Mouse (Mus musculus) embryonic facial prominence, embryonic 15.5 days (tissue): ENCODE data around the gene Ptprn. TPM values are rescaled to one million over a fixed set of nuclear protein-coding genes. Genes with fewer than 3 reads are reported as not detected.
"Not testable (repeated sequence)": the region's sequence is repeated elsewhere in the genome, so short reads cannot be mapped to it uniquely, and the experiment has no call there.

Experiments used
- ATAC-seq: fragments of 200-750 bp; cut with Nextera tagmentation; 2 replicates; pipeline ENCODE4 v1.8.0; 2017; ENCODE audit warnings: low read depth, moderate TSS enrichment; ENCODE audit not compliant: insufficient number of reproducible peaks, low FRiP score, low TSS enrichment
- H3K27ac ChIP-seq: fragments of 300-500 bp; sonication (generic); replicated peaks from 2 replicates; pipeline ENCODE4 v1.5.1; 2015; ENCODE audit warnings: mild to moderate bottlenecking, inconsistent platforms
- H3K27me3 ChIP-seq: fragments of 300-500 bp; sonication (generic); 2 replicates; pipeline ENCODE4 v1.6.1; 2015; ENCODE audit warnings: inconsistent platforms
- H3K36me3 ChIP-seq: fragments of 300-500 bp; sonication (generic); 2 replicates; pipeline ENCODE4 v1.6.1; 2015; ENCODE audit warnings: mild to moderate bottlenecking, inconsistent platforms
- H3K4me1 ChIP-seq: fragments of 300-500 bp; sonication (generic); 2 replicates; pipeline ENCODE4 v1.6.1; 2015; ENCODE audit warnings: inconsistent platforms
- H3K4me2 ChIP-seq: fragments of 300-500 bp; sonication (generic); replicated peaks from 2 replicates; pipeline ENCODE4 v1.6.1; 2015; ENCODE audit warnings: mild to moderate bottlenecking, inconsistent platforms
- H3K4me3 ChIP-seq: fragments of 300-500 bp; sonication (generic); replicated peaks from 2 replicates; pipeline ENCODE4 v1.5.1; 2015; ENCODE audit warnings: mild to moderate bottlenecking, inconsistent platforms
- H3K9ac ChIP-seq: fragments of 300-500 bp; sonication (generic); 2 replicates; pipeline ENCODE4 v1.6.1; 2015; ENCODE audit warnings: inconsistent platforms
- H3K9me3 ChIP-seq: fragments of 300-500 bp; sonication (generic); replicated peaks from 2 replicates; pipeline ENCODE4 v1.6.1; 2016; ENCODE audit warnings: inconsistent platforms
- WGBS: fragments of 180-500 bp; shearing (Covaris S2); methylation state at CpG from one replicate; pipeline ENCODE4 v1.1.7; 2015; 5-methylcytosine and 5-hydroxymethylcytosine counted together
- polyA plus RNA-seq: library from polyadenylated mRNA; unstranded; fragments of >200 nt; fragmentation: Nextera tagmentation; extraction: Ambion mirVana; gene quantifications from 2 replicates; pipeline ENCODE4 v1.2.1, GENCODE M21; 2015

The Ptprn gene
- polyA plus RNA-seq, 1 experiment from 2014 or later, result 1.0 TPM

DNA sequence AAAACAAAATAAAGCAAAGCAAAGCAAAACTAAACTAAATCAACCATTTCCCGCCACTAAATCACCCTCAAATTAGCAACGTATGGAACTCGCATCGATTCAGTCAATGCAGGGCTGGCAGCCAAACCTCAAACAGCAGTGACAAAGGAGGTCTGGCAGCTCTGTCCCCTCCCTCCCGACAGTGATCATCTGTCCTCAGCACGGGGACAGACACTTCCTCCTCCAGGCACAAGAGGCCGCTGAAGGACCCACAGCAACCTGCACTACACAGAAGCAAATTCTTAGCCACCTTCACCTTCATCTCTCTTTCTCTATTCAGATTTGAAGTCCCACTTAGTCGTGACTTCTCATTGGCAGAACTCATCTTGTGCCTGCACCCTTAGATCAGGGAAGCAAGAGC lies 29.7 kb downstream of the Ptprn start:
- no peak overlapping the region for H3K27ac ChIP-seq
- H3K9me3 ChIP-seq, result no peaks in the 10 kb centered on the region
- no peak overlapping the region for H3K9ac ChIP-seq
- H3K4me2 ChIP-seq, result 0 out of 2 replicates have a peak overlapping the region, but pooled peaks have one; percentile 15
- peaks cover 4% of the 10 kb centered on the region; the same call in 1 of the 2 replicates for H3K36me3 ChIP-seq
- H3K4me3 ChIP-seq, result no peak overlapping the region
- WGBS, result under 1% methylated on average over 8 of the region's 8 CpGs
- H3K4me1 ChIP-seq, result peaks cover 20% of the 10 kb centered on the region
- ATAC-seq, result no peak
- no peaks in the 10 kb centered on the region for H3K27me3 ChIP-seq

DNA sequence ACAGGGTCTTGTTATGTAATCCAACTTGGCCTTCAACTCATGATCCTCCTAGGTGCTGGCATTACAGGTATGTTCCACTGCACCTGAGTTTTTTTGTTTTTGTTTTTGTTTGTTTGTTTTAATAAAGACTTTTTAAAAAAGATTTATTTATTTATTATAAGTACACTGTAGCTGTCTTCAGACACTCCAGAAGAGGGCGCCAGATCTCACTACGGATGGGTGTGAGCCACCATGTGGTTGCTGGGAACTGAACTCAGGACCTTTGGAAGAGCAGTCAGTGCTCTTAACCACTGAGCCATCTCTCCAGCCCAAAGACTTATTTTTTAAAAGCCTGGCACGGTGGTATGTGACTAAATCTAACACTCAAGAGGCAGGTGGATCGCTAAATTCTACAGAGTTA lies 31.8 kb downstream of the Ptprn start:
- not testable (repeated sequence) for H3K36me3 ChIP-seq, H3K9ac ChIP-seq, H3K27ac ChIP-seq, H3K27me3 ChIP-seq, H3K4me2 ChIP-seq, H3K4me3 ChIP-seq, H3K9me3 ChIP-seq, ATAC-seq
- WGBS, result 69% methylated on average over 4 of the region's 4 CpGs
- peaks cover 20% of the 10 kb centered on the region for H3K4me1 ChIP-seq

DNA sequence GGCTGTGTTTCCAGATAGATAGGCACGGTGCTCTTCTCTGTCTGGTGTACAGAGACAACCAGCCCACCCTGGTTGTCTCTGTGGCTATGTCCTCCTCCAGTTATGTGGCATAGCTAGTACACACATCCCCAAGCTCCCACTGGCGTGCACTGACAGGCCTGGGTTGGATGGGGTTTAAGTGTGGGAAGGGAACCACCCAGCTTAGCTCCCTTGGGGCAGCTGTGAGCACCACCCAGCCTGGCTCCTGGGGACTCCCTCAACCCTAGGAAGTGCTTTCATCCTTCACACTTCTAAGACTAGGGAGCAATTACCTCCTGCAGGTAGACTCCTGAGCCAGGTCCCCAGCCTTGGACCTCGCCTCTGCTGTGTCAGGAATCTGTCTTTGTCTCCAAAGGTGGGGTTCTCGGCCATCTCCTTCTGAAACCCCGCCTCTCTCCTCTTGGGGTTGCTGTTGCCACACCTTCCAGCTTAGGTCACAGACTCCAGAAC lies 32.6 kb downstream of the Ptprn start, which contains the start of gene A630095N17Rik:
TSS of gene A630095N17Rik (minus strand) at position 439 of the 489 bp plus-strand sequence.
- Histone ChIP-seq H3K9me3 (no peaks in the 10 kb centered on the region), H3K4me3 (no peak within 1 kb of the TSS), H3K27me3 (no peaks in the 10 kb centered on the region), H3K4me2 (no peak within 1 kb of the TSS), H3K4me1 (peaks cover 13% of the 10 kb centered on the region), H3K36me3 (no peaks in the 10 kb centered on the region), H3K9ac (no peak within 1 kb of the TSS), H3K27ac (peak within 1 kb of the TSS; percentile 60)
- 53% methylated on average over 5 of the region's 5 CpGs for WGBS
- no peak for ATAC-seq

DNA sequence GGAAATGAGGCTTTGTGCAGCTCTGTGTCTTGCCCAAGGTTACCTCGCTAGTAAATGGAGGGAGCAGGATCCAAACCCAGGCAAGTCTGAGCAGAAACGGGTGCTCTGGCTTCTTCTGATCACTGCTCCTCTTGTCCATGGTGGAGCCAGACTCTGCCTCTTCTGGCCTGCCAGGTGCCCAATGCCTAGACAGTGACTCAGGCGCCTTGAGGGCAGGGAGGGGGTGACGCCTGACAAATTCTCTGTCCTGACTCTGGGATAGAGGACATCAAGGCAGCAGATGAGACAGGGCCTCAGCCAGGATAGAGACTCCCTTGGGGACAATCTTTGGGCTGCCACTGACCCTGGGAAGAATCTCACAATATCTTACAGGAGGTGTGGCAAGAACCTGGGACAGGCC lies 33.1 kb downstream of the Ptprn start:
- Histone ChIP-seq H3K4me2 (no peak overlapping the region), H3K9me3 (no peaks in the 10 kb centered on the region), H3K4me3 (no peak overlapping the region), H3K27me3 (no peaks in the 10 kb centered on the region), H3K36me3 (no peaks in the 10 kb centered on the region), H3K27ac (peak overlapping the region; percentile 60), H3K9ac (no peak overlapping the region), H3K4me1 (peaks cover 10% of the 10 kb centered on the region; the same call in 1 of the 2 replicates)
- ATAC-seq, result no peak
- WGBS, result 68% methylated on average over 4 of the region's 4 CpGs

DNA sequence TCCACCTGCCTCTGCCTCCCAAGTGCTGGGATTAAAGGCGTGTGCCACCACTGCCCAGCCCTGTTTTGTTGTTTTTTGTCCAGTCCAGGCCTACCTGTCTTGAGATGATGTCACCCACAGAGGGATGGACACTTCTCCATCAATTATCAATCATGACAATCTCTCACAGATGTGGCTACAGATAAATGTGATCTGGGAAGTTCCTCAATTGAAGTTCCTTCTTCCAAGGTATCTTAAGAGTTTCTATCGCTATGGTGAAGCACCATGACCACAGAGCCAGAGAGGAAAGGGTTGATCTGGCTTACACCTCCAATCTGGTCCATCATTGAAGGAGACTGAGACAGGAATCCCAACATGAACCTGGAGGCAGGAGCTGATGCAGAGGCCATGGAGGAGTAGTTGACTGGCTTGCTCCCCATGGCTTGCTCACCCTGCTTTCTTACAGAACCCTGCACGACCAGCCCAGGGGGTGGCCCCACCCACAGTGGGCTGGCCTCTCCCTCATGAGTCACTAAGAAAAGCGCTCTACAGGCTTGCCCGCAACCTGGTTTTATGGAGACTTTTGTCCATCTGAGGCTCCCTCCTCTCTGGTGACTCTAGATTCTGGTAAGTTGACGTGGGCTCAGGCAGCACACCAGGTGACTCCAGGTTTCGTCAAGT lies 33.8 kb downstream of the Ptprn start:
- no peak overlapping the region for H3K9ac ChIP-seq
- H3K4me2 ChIP-seq, result no peak overlapping the region
- no peak overlapping the region for H3K4me3 ChIP-seq
- H3K36me3 ChIP-seq, result no peaks in the 10 kb centered on the region
- H3K4me1 ChIP-seq, result 0 out of 2 replicates have a peak, but pooled peaks cover 5% of the 10 kb centered on the region
- 0 out of 2 replicates have a peak overlapping the region, but pooled peaks have one; percentile 60 for H3K27ac ChIP-seq
- no peaks in the 10 kb centered on the region for H3K9me3 ChIP-seq
- no peak for ATAC-seq
- no peaks in the 10 kb centered on the region for H3K27me3 ChIP-seq
- WGBS, result 63% methylated on average over 7 of the region's 7 CpGs

- no peak for ATAC-seq
- H3K4me2 ChIP-seq, result no peak overlapping the region
These were observed 35.1 kb downstream of the Ptprn start for GRCm38 (mm10) chr1:75229158-75229557.

DNA sequence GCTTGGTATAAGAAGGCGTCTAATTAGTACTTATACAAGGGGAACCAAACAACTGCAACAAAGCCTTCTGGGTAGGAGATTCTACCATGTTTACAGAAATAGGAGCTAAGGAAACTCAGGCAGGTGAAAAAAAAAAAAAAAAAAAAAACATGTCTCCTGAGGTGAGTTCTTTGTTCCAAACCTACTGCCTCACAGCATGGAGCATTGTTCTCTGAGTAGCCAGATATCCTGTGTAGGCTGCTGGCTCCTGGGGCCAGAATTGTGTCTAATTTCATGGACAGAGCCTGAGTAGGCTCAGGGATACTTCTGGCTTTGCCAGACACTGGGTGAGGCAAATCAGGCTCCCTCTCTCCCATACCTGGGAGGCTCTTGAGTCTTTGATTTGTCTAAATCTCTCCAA lies 36.6 kb downstream of the Ptprn start:
- no peak overlapping the region for H3K4me3 ChIP-seq
- ATAC-seq, result no peak
- no peaks in the 10 kb centered on the region for H3K9me3 ChIP-seq
- no peaks in the 10 kb centered on the region for H3K36me3 ChIP-seq
- H3K27me3 ChIP-seq, result no peaks in the 10 kb centered on the region
- H3K27ac ChIP-seq, result no peak overlapping the region
- 65% methylated on average over 1 of the region's 1 CpGs for WGBS
- no peak overlapping the region for H3K4me2 ChIP-seq
- H3K9ac ChIP-seq, result no peak overlapping the region
- H3K4me1 ChIP-seq, result no peaks in the 10 kb centered on the region

More at GRCm38 (mm10) chr1:75229158-75229557, 35.1 kb downstream of the Ptprn start:
- no peaks in the 10 kb centered on the region for H3K4me1 ChIP-seq
- no peaks in the 10 kb centered on the region for H3K27me3 ChIP-seq
- H3K9me3 ChIP-seq, result no peaks in the 10 kb centered on the region
- 56% methylated on average over 4 of the region's 4 CpGs for WGBS
- H3K27ac ChIP-seq, result no peak overlapping the region
- H3K9ac ChIP-seq, result no peak overlapping the region
- no peak overlapping the region for H3K4me3 ChIP-seq
- H3K36me3 ChIP-seq, result no peaks in the 10 kb centered on the region

DNA sequence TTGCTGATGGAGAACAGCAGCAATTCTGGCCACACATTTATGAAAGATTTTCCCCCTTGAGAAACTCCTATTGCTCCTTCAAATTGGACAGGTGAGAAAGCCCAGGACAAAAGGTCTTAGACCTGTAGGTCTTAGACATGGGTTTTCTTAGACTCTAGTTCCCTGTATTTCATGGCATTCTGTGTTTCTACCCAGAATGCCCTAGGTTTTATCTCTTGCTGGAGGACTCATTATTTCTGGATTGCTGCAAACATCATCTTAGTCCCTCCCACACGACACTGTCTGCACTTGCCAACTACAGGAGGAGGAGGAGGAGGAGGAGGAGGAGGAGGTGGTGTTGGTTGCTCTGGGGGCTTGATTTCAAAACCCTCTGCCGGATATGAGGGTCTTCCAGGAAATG lies 38.2 kb downstream of the Ptprn start:
- no peak overlapping the region for H3K9ac ChIP-seq
- ATAC-seq, result no peak
- no peaks in the 10 kb centered on the region for H3K4me1 ChIP-seq
- H3K4me2 ChIP-seq, result no peak overlapping the region
- H3K36me3 ChIP-seq, result no peaks in the 10 kb centered on the region
- H3K4me3 ChIP-seq, result no peak overlapping the region
- H3K27ac ChIP-seq, result no peak overlapping the region
- no peaks in the 10 kb centered on the region for H3K9me3 ChIP-seq
- 42% methylated on average over 2 of the region's 2 CpGs for WGBS
- peaks cover 7% of the 10 kb centered on the region for H3K27me3 ChIP-seq

- no peak overlapping the region for H3K9ac ChIP-seq
- no peak overlapping the region for H3K4me3 ChIP-seq
- H3K9me3 ChIP-seq, result no peaks in the 10 kb centered on the region
- H3K27me3 ChIP-seq, result peaks cover 14% of the 10 kb centered on the region
- H3K4me1 ChIP-seq, result no peaks in the 10 kb centered on the region
- H3K27ac ChIP-seq, result no peak overlapping the region
- no peak overlapping the region for H3K4me2 ChIP-seq
- 64% methylated on average over 3 of the region's 3 CpGs for WGBS
- H3K36me3 ChIP-seq, result no peaks in the 10 kb centered on the region
- no peak for ATAC-seq
These were observed 38.8 kb downstream of the Ptprn start for GRCm38 (mm10) chr1:75225473-75225872.

DNA sequence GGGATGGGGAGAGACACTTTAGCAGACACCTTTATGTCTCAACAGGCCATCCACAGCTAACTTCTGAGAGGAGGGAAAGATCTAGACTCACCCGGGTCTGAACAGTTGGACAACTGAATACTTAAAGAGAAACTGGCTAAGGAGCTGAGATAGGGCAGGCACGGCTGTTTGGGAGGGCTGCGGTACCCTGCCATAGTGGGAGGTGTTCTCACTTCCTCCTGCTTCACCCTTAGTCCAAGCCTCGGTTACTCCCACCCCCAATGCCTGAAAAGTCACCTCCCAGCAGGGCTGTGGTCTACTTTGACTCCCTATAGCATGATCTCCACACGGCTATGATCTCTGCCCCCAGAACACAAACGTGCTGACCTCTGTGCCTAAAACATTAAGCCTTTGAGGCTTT lies 40.8 kb downstream of the Ptprn start:
- no peaks in the 10 kb centered on the region for H3K9me3 ChIP-seq

GRCm38 (mm10) chr1:75222926-75223325 lies 41.4 kb downstream of the Ptprn start:
- no peak for ATAC-seq
- 63% methylated on average over 6 of the region's 6 CpGs for WGBS
- peaks cover 18% of the 10 kb centered on the region for H3K4me1 ChIP-seq
- no peak overlapping the region for H3K4me3 ChIP-seq
- H3K27me3 ChIP-seq, result peaks cover 39% of the 10 kb centered on the region
- H3K4me2 ChIP-seq, result no peak overlapping the region
- H3K36me3 ChIP-seq, result no peaks in the 10 kb centered on the region
- H3K9ac ChIP-seq, result no peak overlapping the region
- no peak overlapping the region for H3K27ac ChIP-seq
- H3K9me3 ChIP-seq, result no peaks in the 10 kb centered on the region

More for the DNA sequence above, 40.8 kb downstream of the Ptprn start:
- H3K4me2 ChIP-seq, result no peak overlapping the region
- no peak overlapping the region for H3K4me3 ChIP-seq
- no peak for ATAC-seq
- 64% methylated on average over 6 of the region's 6 CpGs for WGBS
- no peak overlapping the region for H3K9ac ChIP-seq
- H3K4me1 ChIP-seq, result peaks cover 12% of the 10 kb centered on the region
- H3K27me3 ChIP-seq, result peaks cover 33% of the 10 kb centered on the region
- H3K36me3 ChIP-seq, result no peaks in the 10 kb centered on the region
- H3K27ac ChIP-seq, result no peak overlapping the region

DNA sequence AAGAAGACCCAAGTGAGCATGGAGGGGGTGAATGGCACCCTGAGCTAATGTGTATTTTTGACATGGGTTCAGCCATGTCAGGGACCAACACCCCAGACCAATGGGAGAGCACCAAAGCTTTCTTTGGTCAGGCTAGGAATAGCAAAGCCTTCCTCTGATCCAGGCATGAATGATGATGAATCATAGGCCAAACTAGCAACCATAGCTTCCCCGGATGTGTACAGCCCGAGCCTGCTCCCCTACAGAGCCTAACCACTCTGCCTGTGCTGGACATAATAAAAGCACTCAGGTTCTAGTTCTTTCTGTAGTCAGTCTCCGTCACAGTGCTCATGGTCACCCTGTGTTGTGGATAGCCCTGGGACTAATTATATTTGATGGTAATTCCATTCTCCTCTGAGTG lies 42.8 kb downstream of the Ptprn start:
- Histone ChIP-seq H3K27ac (no peak overlapping the region), H3K27me3 (peaks cover 51% of the 10 kb centered on the region), H3K9me3 (no peaks in the 10 kb centered on the region), H3K4me3 (no peak overlapping the region), H3K4me2 (no peak overlapping the region), H3K4me1 (peaks cover 18% of the 10 kb centered on the region), H3K9ac (no peak overlapping the region), H3K36me3 (no peaks in the 10 kb centered on the region)
- no peak for ATAC-seq
- 71% methylated on average over 3 of the region's 3 CpGs for WGBS
